Mouse (Mus musculus) frontal cortex, postnatal 36 days (tissue): ENCODE data around the gene Hist1h2bh.

Experiments used
- DNase-seq, 2 experiments: peaks; one replicate each; pipeline ENCODE4 v3.0.0; 2022; ENCODE audit warnings: low spot score in 2 of 2

Gene Hist1h2bh

GRCm38 (mm10) chr13:23530901-23531875, 12.0 kb downstream of the Hist1h2bh start, which contains the start of gene Hist1h4h:
Gene Hist1h4h (plus strand): TSS chr13:23531050.
- DNase-seq, result peak; percentile 97 to 99

GRCm38 (mm10) chr13:23530181-23530900, 12.9 kb downstream of the Hist1h2bh start:
- peak; percentile 74 to 86 for DNase-seq

- no peak for DNase-seq
Observed at GRCm38 (mm10) chr13:23529480-23530165, 13.6 kb downstream of the Hist1h2bh start.

- no peak for DNase-seq
Observed at GRCm38 (mm10) chr13:23529005-23529404, 14.2 kb downstream of the Hist1h2bh start.

- DNase-seq, result peak; percentile 96 to 97
Observed at GRCm38 (mm10) chr13:23526312-23526711, 16.9 kb downstream of the Hist1h2bh start.

GRCm38 (mm10) chr13:23525901-23526300, 17.3 kb downstream of the Hist1h2bh start:
- DNase-seq, result no peak

- peak; percentile 68 to 79 for DNase-seq
Observed at GRCm38 (mm10) chr13:23524654-23525053, 18.5 kb downstream of the Hist1h2bh start.

GRCm38 (mm10) chr13:23523976-23524375, 19.2 kb downstream of the Hist1h2bh start:
- DNase-seq, result no peak

GRCm38 (mm10) chr13:23521703-23522102, 21.5 kb downstream of the Hist1h2bh start:
- DNase-seq, result peak; percentile 85 to 87

GRCm38 (mm10) chr13:23519416-23519815, 23.8 kb downstream of the Hist1h2bh start:
- peak; percentile 86 to 91 for DNase-seq

- peak; percentile 91 to 92 for DNase-seq
Observed at GRCm38 (mm10) chr13:23518885-23519284, 24.3 kb downstream of the Hist1h2bh start.

- no peak for DNase-seq
Observed at GRCm38 (mm10) chr13:23518295-23518603, 24.9 kb downstream of the Hist1h2bh start.

- DNase-seq, result peak; percentile 95 to 97
Observed at GRCm38 (mm10) chr13:23517603-23518294, 25.4 kb downstream of the Hist1h2bh start.

- DNase-seq, result peak; percentile 72 to 74
Observed at GRCm38 (mm10) chr13:23516822-23517602, 26.2 kb downstream of the Hist1h2bh start.

- DNase-seq, result no peak
Observed at GRCm38 (mm10) chr13:23515826-23516620, 27.2 kb downstream of the Hist1h2bh start.

- DNase-seq, result no peak
Observed at GRCm38 (mm10) chr13:23515281-23515680, 27.9 kb downstream of the Hist1h2bh start.

- DNase-seq, result no peak
Observed at GRCm38 (mm10) chr13:23513517-23513916, 29.7 kb downstream of the Hist1h2bh start.

- no peak for DNase-seq
Observed at GRCm38 (mm10) chr13:23510127-23510526, 33.1 kb downstream of the Hist1h2bh start.

GRCm38 (mm10) chr13:23506819-23507515, 36.2 kb downstream of the Hist1h2bh start:
- no peak for DNase-seq
